Mouse (Mus musculus) midbrain, embryonic 12.5 days (tissue): ENCODE results near the gene Apol9a. TPM values are rescaled to one million over a fixed set of nuclear protein-coding genes. Genes with fewer than 3 reads are reported as not detected.

Source experiments
- ATAC-seq: fragments of 200-750 bp; cut with Nextera tagmentation; 2 replicates; pipeline ENCODE4 v1.8.0; 2017; ENCODE audit warnings: low read depth, moderate TSS enrichment, moderate library complexity; ENCODE audit not compliant: low FRiP score
- H3K27ac ChIP-seq: fragments of 300-500 bp; sonication (generic); replicated peaks from 2 replicates; pipeline ENCODE4 v1.5.1; 2016; ENCODE audit warnings: mild to moderate bottlenecking
- H3K27me3 ChIP-seq: fragments of 300-500 bp; sonication (generic); 2 replicates; pipeline ENCODE4 v1.6.1; 2016; ENCODE audit warnings: mild to moderate bottlenecking
- H3K36me3 ChIP-seq: fragments of 300-500 bp; sonication (generic); 2 replicates; pipeline ENCODE4 v1.6.1; 2016
- H3K4me1 ChIP-seq: fragments of 300-500 bp; sonication (generic); 2 replicates; pipeline ENCODE4 v1.6.1; 2016
- H3K4me2 ChIP-seq: fragments of 300-500 bp; sonication (generic); replicated peaks from 2 replicates; pipeline ENCODE4 v1.6.1; 2016; ENCODE audit warnings: mild to moderate bottlenecking, moderate library complexity
- H3K4me3 ChIP-seq: fragments of 300-500 bp; sonication (generic); 2 replicates; pipeline ENCODE4 v1.5.1; 2016; ENCODE audit warnings: mild to moderate bottlenecking
- H3K9ac ChIP-seq: fragments of 300-500 bp; sonication (generic); replicated peaks from 2 replicates; pipeline ENCODE4 v1.6.1; 2016; ENCODE audit warnings: mild to moderate bottlenecking, moderate library complexity
- H3K9me3 ChIP-seq: fragments of 300-500 bp; sonication (generic); 2 replicates; pipeline ENCODE4 v1.6.1; 2016; ENCODE audit warnings: mild to moderate bottlenecking
- WGBS: fragments of 180-500 bp; shearing (Covaris S2); methylation state at CpG from one replicate; pipeline ENCODE4 v1.1.7; 2016; 5-methylcytosine and 5-hydroxymethylcytosine counted together
- polyA plus RNA-seq: library from polyadenylated mRNA; unstranded; fragments of >200 nt; fragmentation: Nextera tagmentation; extraction: Ambion mirVana; gene quantifications from 2 replicates; pipeline ENCODE4 v1.2.1, GENCODE M21; 2016

The Apol9a gene
- polyA plus RNA-seq, 1 experiment from 2014 or later = not detected

GRCm38 (mm10) chr15:77359084-77359483 is 51.9 kb downstream of the Apol9a start:
- H3K27ac ChIP-seq = peak overlapping the region; percentile 67
- H3K4me2 ChIP-seq = peak overlapping the region; percentile 59
- H3K4me3 ChIP-seq = peak overlapping the region; percentile 35
- H3K36me3 ChIP-seq = no peaks in the 10 kb centered on the region
- H3K9ac ChIP-seq = peak overlapping the region; percentile 62
- no peaks in the 10 kb centered on the region for H3K9me3 ChIP-seq
- peak; percentile 20; the same call in 1 of the 2 replicates for ATAC-seq
- 12% methylated on average over 6 of the region's 6 CpGs for WGBS
- H3K4me1 ChIP-seq = peaks cover 57% of the 10 kb centered on the region
- 0 out of 2 replicates have a peak, but pooled peaks cover 4% of the 10 kb centered on the region for H3K27me3 ChIP-seq

GRCm38 (mm10) chr15:77358320-77359040 is 52.5 kb downstream of the Apol9a start:
- 4% methylated on average over 27 of the region's 29 CpGs for WGBS
- Histone ChIP-seq H3K9ac (peak overlapping the region; percentile 62), H3K36me3 (no peaks in the 10 kb centered on the region), H3K27ac (peak overlapping the region; percentile 67), H3K4me3 (peak overlapping the region; percentile 35), H3K4me1 (peaks cover 55% of the 10 kb centered on the region), H3K4me2 (peak overlapping the region; percentile 59), H3K9me3 (no peaks in the 10 kb centered on the region), H3K27me3 (0 out of 2 replicates have a peak, but pooled peaks cover 4% of the 10 kb centered on the region)
- ATAC-seq = peak; percentile 73

GRCm38 (mm10) chr15:77356248-77356810 is 54.6 kb downstream of the Apol9a start:
- Histone ChIP-seq H3K9me3 (no peaks in the 10 kb centered on the region), H3K27ac (peak overlapping the region; percentile 64; the same call in 1 of the 2 replicates), H3K9ac (no peak overlapping the region), H3K4me1 (peaks cover 56% of the 10 kb centered on the region), H3K36me3 (no peaks in the 10 kb centered on the region), H3K27me3 (0 out of 2 replicates have a peak, but pooled peaks cover 4% of the 10 kb centered on the region), H3K4me2 (peak overlapping the region; percentile 15), H3K4me3 (no peak overlapping the region)
- WGBS = 10% methylated on average over 11 of the region's 11 CpGs
- peak; percentile 52 for ATAC-seq

GRCm38 (mm10) chr15:77354848-77355551 is 55.9 kb downstream of the Apol9a start:
- 0 out of 2 replicates have a peak, but pooled peaks cover 4% of the 10 kb centered on the region for H3K27me3 ChIP-seq
- H3K27ac ChIP-seq = peak overlapping the region; percentile 64
- H3K4me1 ChIP-seq = peaks cover 56% of the 10 kb centered on the region
- ATAC-seq = no peak
- H3K9ac ChIP-seq = no peak overlapping the region
- no peaks in the 10 kb centered on the region for H3K36me3 ChIP-seq
- 0 out of 2 replicates have a peak overlapping the region, but pooled peaks have one; percentile 15 for H3K4me2 ChIP-seq
- H3K9me3 ChIP-seq = no peaks in the 10 kb centered on the region
- H3K4me3 ChIP-seq = no peak overlapping the region
- WGBS = 66% methylated on average over 6 of the region's 6 CpGs

GRCm38 (mm10) chr15:77354496-77354847 is 56.5 kb downstream of the Apol9a start:
- Histone ChIP-seq H3K4me3 (no peak overlapping the region), H3K36me3 (no peaks in the 10 kb centered on the region), H3K27me3 (0 out of 2 replicates have a peak, but pooled peaks cover 4% of the 10 kb centered on the region), H3K9ac (no peak overlapping the region), H3K4me2 (no peak overlapping the region), H3K9me3 (no peaks in the 10 kb centered on the region), H3K4me1 (peaks cover 54% of the 10 kb centered on the region), H3K27ac (peak overlapping the region; percentile 64)
- no peak for ATAC-seq
- WGBS = 69% methylated on average over 4 of the region's 4 CpGs

Other genes starting within 250 kb of the Apol9a start
- gene Rbfox2, start 104.1 kb downstream of the Apol9a start, polyA plus RNA-seq = 118 and 130 TPM in 2 replicates
- gene Apol7a, start 12.0 kb downstream of the Apol9a start, polyA plus RNA-seq = not detected in 2 replicates
- not detected in 2 replicates for gene Apol7b, start 36.4 kb upstream of the Apol9a start, polyA plus RNA-seq
- gene Apol10a, start 65.9 kb upstream of the Apol9a start, polyA plus RNA-seq = not detected in 2 replicates
- gene Apol11a, start 97.1 kb upstream of the Apol9a start, polyA plus RNA-seq = not detected in 2 replicates
- not detected in 2 replicates for gene Apol7c, start 122.2 kb upstream of the Apol9a start, polyA plus RNA-seq
- gene 1700025B11Rik, start 150.8 kb upstream of the Apol9a start, polyA plus RNA-seq = not detected in 2 replicates
- gene Apol10b, start 185.0 kb upstream of the Apol9a start, polyA plus RNA-seq = not detected in 2 replicates
- not detected in 2 replicates for gene Gm36245, start 188.1 kb upstream of the Apol9a start, polyA plus RNA-seq
- gene Apol11b, start 232.2 kb upstream of the Apol9a start, polyA plus RNA-seq = 0.11 and 0.25 TPM in 2 replicates